Mouse (Mus musculus): ENCODE results near the gene Lsr. TPM values are rescaled to one million over a fixed set of nuclear protein-coding genes. Genes with fewer than 3 reads are reported as not detected.

The Lsr gene
- total RNA-seq (2021) = 1 to 10 TPM; 4.1 to 4.7 TPM

DNA sequence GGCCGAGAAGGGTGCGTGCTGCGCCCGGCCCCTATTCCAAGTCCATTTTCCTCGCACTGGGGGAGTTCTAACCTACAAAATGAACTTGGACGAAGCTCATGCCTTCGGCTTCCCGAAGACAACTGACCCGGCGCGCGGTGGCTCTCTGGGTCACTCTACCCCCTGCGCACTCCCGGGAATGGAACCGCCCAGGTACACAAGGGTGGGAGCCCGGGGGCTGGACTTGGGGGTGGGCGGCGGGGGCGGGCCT, at the start of gene Lsr:
Lsr (minus strand) TSS at position 214 of the 250 bp plus-strand sequence.
- intact Hi-C loops (cut with DNase I) = loop anchor here (1.0 kb wide), 1 partner anchor 100 kb away; no protein-coding TSS in a partner anchor
- no peak for DNase-seq

DNA sequence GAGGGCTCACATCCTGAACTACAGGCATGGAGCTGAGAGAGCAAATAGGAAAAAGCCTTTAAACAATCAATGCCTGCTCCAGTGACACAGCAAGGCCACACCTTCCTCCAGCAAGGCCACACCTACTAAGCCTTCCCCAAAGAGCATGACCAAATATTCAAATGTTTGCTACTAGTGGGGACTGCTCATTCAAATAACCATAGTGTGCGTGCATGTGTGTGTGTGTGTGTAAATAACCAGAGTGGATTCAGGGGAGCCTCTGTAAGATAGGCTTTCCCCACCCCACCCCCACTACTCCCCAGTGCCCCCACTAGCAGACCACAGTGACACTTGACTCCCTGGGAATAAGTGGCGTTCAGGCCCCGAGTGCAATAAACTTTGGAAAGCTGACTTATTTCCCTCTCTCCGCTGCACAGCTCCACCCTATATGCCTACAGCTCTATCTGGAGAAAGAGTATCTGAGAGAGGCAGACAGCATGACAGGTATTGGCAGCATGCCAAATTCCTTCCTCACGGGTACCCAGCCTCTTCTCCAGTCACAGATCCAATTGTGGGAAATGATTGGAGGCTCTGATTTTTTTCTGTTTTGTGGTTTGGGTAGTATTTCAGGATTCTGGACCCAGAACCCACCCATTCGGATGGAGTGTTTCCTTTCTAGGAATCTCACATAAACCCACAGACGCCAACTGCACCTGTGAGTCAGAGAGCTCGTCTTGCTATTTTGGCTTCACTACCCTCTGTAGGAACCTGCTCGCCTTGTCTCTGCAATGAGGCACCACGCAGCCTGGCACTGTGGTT, 44.0 kb upstream of the Lsr start:
- intact Hi-C loops (cut with DNase I) = no loop called here
- DNase-seq = peak; percentile 43 to 52

DNA sequence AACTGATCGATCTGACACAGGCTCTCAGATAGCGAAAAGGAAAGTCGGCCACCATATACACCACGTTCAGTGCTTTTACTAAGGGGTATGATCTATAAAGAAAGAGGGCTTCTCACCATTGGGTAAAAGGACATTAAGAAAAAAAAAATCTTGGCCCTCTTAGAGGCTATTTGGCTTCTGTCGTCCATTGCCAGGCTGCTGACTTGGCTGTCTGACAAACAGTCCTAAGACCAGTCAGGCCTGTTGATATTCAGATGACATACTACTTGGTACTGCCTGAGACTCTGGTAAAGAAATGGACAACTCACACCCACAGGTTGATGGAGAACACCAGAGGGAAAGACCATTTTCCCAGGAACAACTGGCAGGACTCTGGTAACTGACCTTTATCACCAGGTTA, 39.7 kb upstream of the Lsr start:
- DNase-seq = peak in 1 of 2 experiments; percentile 17
- intact Hi-C loops (cut with DNase I) = no loop called here

DNA sequence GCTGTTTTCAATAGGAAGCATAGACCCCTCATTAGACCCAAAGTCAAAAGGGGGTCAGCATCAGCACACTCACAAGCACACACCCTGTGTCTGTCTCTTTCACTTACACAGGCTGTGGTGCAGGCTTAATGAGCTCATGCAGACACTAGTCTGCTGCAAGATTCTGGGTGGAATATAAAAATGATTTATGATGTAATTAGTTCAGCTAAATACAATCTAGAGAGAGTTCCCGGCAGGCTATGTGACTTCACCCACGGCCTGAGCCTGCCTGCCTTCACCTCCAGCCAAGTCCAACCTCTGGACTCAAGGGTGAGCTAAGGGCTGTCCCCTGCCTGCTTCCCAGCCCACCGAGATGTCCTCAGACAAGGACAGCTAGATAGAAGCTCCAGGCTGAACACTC, 35.6 kb upstream of the Lsr start:
- DNase-seq = peak in 1 of 2 experiments; percentile 18
- intact Hi-C loops (cut with DNase I) = no loop called here

DNA sequence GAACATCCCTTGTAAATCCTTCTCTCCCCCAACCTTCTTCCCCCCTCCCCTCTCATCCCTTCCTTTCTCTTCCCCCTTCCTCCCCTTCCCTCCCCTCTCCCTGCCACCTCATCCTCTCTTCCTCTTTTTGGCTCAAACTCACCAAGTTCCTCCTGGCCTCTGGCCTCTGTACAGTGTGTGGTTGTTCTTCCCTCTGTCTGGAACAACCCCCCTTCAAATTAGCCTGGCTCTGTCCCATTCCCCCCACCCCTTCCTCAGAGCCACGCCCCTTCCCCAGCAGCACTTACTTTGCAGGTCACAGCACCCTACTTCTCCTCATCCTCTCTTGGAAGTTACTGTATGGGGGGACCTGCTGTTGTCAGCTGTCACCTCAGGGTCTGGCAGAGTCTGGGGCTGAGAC, 34.9 kb upstream of the Lsr start:
- no peak for DNase-seq
- intact Hi-C loops (cut with DNase I) = no loop called here

DNA sequence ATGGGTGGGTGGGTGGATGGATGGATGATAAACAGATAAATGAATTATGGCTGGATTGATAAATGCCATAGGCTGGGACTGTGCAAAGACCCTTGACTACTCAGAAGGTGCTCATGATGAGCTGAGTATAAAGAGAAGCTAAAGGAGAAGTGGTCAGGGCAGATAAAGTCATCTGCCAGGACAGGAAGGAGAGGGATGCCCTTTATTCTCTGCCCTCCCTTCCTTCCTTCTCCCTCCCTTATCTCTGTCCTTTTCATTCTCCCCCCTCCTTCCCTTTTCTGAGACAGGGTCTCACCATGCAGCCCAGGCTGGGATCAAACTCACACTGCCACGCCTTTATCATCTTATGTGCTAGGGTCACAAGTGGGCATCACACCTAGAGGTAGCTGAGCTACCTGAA, 34.5 kb upstream of the Lsr start:
- DNase-seq = no peak
- intact Hi-C loops (cut with DNase I) = no loop called here

DNA sequence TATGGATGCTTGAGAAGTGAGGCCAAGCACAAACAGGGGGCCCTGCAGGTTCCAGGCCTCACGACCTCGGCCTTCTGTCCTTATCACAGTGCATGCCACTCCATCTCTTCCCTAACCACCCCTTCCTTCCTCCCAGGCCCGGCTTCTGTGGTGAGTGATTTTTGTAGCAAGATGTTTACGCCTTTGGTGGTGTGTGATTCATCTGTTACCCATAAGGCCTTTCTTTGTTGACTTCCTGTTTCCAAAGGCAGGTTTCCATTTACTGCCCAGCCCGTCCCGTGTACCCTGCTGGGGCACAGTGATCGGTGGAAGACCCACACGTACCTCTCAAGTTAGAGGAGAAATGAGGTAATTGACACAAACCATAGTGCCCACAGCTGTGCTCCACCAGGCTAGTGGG, 29.4 kb upstream of the Lsr start:
- intact Hi-C loops (cut with DNase I) = loop anchor here (5.0 kb wide), 1 partner anchor 40 kb away; the partner anchor contains the start of gene Fxyd5
- DNase-seq = peak; percentile 33

DNA sequence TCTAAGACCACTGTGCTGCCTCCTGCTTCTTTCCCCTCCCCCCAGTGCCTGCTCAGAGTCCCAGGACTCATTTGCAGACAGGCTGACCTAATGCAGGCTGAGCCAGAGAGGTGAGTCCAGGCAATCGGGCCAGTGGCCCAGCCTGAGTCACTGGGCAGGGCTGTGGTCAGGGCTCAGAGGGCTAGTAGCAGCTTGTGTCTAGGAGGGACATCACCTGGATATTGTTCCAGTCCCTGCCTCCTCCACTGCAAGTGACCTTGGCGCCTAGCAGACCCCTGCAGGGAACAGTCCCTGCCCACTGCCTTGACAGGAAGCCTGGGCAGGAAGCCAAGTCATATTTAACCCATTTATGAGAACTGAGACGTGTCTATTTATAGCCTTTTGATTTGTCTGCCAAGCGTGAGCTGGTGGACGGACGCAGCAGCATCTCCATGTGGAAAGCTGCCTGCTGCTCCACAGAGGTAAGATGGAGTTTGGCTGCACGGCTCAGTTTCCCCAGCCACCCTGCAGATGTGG, 27.3 kb upstream of the Lsr start:
- intact Hi-C loops (cut with DNase I) = loop anchor here (1.0 to 5.0 kb wide), 2 partner anchors 40 to 42 kb away; partner anchors contain the start of gene Fxyd5
- DNase-seq = peak; percentile 90 to 91

DNA sequence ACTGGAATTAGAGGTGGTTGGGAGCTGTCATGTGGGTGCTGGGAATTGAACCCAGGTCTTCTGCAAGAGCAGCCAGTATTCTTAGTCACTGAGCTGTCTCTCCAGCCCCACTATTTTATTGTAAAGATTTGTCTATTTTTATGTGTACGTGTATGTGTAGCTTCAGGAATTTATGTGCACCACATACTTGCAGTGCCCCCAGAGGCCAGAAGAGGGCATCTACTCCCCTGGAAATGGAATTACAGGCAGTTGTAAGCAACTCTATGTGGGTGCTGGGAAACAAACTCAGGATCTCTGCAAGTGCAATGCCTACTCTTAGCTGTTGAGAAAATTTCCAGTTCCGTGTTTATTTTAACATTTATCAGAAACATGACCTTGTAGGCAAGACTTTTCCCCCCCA, 23.2 kb upstream of the Lsr start:
- intact Hi-C loops (cut with DNase I) = no loop called here
- no peak for DNase-seq

DNA sequence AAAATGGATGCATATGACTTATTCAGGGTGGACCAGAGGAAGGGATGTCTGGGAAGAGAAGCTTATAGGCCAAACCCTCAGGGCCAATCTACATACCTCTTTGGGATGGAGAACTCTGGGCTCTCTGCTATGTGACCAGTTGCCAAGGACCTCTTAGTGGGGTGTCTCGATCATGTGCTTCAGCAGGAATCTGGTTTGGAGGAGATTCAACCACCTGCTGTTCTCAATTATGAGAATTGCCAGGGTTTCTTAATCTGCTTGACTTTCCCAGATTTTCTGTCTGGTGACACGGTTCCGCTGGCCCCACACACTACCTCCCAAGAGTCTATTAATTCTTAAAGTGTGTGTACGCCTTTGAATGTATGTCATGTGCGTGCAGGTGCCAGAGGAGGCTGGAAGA, 20.7 kb upstream of the Lsr start:
- intact Hi-C loops (cut with DNase I) = no loop called here
- DNase-seq = no peak

DNA sequence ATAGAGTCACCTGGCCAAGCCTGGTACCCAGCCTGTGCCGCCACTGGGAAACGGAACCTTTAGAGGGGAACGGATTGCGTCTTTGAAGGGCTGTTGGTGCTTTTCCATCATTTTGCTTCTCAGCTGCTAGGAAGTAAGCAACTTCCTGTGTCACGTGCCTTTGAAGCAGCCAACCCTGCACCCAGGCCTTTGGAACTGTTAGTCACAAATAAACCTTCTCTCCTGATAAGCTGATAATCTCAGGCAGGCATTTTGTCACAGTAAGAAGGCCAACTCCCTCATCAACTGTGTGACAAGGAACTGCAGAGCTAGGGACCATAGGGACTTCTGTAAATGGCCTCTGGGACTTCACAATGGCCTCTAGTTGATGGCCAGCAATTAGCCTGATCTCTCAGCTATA, 18.9 kb upstream of the Lsr start:
- DNase-seq = no peak
- intact Hi-C loops (cut with DNase I) = no loop called here

DNA sequence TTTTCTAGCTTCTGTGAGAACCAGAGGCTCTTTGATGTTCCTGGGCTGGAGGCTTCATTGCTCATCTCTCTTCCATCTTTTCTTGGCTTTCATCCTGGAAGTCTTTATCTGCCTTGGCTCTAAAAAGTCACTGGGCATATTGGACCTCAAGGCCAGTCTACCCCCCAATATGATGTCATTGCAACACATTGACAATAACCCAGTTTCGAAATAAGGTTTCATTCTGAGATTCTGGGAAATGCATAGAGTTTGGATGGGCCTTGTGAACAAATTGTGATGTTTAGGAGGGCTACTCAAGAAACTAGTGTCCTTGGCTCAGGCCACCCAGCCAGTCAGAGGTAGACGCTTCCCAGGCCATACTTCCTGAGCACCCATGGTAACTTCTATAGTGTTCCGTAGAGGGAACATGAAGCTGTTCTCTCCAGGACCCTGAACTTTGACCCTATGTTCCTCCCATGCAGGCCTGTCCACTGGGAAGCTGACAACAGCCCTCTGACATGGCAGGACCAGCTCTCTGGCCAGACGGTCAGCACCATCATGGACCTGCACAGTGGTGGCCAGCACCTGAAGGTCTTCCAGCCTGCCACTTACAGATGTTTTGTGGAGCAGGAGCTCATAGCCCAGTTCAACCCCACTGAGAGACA, 15.4 kb upstream of the Lsr start:
- intact Hi-C loops (cut with DNase I) = no loop called here

DNA sequence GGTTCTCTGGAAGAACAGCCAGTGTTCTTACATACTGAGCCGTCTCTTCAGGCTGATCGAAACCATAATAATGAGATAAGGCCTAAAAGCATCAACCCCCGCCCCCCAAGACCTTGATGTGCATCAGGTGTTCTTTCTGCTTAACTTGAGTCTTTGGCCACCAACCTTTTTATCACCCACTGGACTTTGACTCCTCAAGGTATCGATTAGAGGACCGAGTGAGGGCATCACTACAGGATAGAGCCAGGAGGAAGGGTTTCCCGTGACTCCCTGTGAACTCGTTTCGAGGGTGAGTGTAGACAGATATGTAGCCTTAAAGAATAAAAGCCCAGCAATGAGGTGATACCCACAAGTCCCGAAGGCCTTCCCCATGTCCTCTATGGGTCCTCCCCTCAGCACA, 12.1 kb upstream of the Lsr start:
- DNase-seq = no peak
- intact Hi-C loops (cut with DNase I) = no loop called here

More for the DNA sequence above, 15.4 kb upstream of the Lsr start:
- no peak for DNase-seq

DNA sequence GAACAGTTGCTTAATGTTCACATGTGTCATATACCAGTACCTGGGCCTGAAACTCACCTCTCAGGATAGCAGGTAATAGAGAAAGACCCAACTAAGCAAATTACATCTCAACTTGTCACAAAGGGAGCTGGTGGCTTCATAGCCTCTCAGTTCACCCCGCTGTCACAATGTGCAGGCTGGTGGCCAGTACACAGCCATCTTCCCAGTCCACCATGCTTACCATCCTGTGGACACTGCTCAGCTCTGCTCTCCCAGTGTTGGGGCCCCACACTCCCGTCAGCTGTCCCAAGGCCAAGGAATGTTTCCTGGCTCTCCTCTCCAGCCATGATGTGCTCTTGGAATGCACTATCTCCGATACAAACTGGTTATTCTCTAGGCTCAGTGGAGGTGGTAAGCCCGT, 8.4 kb upstream of the Lsr start:
- intact Hi-C loops (cut with DNase I) = no loop called here
- no peak for DNase-seq

DNA sequence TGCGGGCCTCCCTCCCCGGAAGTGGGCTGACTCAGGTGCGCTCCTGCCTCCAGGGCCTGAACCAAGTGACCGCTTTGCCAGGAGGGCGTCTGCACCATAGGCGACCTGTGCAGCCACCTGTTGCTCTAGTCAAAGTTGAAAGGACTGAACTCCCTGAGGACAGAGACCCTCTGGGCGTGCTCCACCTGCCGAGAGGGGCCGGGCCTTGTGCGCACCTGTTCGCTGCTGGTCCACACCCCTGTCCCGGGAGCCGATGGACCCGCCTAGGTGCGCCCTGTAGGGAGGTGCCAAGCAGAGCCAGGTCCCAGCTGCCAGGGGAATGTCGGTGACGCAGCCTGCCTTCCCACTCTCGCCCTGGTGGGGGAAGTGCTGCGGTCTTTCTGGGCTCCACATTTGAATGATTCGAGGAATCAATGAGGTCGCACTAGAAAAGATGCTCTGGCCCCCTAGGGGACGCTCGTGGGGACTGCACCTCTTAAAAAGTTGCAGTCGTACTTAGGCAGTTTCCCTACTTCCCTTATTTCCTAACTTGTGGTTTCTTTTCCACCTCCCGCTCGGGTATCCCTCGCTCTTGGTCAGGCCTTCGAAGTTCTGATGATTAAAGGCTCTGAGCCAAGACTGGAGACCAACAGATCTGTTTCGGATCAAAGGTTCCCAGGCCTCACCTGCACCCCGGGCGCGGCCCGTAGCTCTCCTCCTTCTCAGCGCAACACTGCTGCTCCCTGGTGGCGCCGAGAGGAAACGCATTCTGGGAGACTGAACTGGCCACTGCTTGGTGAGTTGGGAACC, 431 bp upstream of the Lsr start, which contains the start of gene Fam187b:
Fam187b (plus strand) TSS at position 290 of the 789 bp plus-strand sequence.
- intact Hi-C loops (cut with DNase I) = loop anchor here (1.0 kb wide), 1 partner anchor 100 kb away; no protein-coding TSS in a partner anchor
- peak; percentile 91 to 94 for DNase-seq

DNA sequence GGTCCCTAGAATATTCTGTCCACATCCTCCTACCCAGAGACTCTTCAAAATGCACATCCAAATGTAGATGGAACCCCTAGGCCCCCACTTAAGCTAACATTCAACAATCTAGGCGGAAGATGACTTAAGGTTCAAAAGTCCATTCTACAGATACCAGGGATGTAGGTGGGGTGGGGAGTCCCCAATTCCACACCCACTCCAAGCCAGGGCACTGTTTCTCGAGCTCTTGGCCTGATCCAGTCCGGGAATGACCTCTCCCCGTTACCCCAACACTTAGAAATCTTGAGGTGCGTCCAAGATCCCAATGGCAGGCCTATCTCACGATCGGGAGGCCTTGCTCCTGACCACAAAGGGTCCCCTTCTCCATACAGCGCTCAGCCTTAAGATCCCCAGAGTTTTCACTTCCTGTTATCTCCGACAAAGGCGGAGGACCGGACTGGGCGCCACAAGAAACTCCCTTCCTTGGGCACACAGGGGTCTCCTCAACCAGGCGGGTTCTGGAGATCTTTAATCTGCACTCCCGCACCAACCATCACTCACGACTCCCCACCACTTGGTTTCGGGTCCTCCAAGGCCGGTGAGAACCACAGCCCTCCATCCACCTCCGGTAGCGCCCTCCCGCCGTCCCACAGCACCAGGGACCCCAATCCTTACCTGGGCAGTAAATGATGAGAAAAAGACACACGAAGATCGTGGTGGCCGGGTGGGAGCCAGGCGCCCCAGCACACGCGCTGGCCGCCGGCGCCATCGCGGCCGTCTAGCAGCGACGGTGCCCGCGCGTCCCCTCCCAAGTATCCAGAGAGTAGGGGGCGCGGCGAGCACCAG, 626 bp downstream of the Lsr start:
- DNase-seq = no peak
- intact Hi-C loops (cut with DNase I) = loop anchor here (1.0 kb wide), 1 partner anchor 99 kb away; no protein-coding TSS in a partner anchor

DNA sequence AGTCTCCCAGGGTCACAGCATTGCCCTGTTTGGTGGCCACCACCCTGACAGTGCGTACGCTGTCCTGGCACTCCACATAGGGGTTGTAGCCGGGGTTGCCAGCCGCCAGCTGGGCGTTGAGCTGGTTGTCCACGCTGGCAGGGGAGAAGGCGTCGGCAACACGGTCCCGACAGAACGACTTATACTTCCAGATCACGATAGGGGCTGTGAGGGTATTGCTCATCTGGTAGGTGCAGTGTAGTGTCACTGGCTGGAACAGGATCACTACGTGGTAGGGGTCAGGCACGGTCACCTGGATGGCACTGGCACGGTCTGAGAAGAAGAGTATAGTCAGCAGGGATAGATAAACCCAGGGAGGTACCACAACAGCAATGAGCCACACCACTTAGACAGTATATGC, 1.4 kb downstream of the Lsr start:
- intact Hi-C loops (cut with DNase I) = no loop called here
- DNase-seq = no peak

DNA sequence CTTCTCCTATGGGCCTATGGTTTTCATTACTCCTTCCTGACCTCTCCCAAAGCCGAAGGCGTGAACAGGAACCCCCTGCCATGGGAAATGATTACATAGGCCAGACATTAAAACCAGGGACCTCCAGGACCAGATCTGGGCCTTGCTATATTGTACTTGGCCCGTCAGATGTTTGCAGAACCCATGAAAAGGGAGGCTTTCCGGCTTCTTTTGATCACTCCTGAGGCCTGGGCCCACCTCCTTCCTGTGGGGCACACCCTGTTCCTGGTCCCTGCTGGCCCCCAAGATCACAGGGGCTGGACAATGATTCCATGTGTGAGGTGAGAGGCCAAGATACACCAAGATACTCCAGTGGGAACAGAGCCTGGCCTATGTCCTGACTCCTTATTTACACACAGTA, 4.1 kb downstream of the Lsr start:
- no peak for DNase-seq
- intact Hi-C loops (cut with DNase I) = loop anchor here (10.0 kb wide), 1 partner anchor 374 kb away; the partner anchor contains the start of gene Zbtb32

DNA sequence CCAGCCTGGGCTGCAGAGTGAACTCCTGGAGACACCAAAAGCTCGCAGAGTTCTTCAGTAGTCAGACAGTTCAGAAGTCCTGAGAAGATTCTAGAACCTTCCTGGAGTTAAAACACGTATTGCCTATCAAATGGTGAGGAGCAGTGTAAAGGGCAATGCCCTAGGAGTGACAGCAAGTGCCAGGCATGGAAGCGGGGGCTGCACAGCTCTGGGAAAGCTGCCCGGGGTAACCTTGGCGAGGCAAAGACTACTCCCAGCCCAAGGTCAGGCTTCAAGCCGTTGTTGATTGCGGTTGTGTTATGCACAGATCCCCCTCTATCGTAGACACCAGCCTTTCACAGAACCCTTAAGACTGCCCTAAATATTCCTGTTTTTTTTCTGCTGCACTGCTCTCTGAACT, 4.7 kb downstream of the Lsr start:
- DNase-seq = no peak
- intact Hi-C loops (cut with DNase I) = loop anchor here (10.0 kb wide), 1 partner anchor 374 kb away; the partner anchor contains the start of gene Zbtb32

DNA sequence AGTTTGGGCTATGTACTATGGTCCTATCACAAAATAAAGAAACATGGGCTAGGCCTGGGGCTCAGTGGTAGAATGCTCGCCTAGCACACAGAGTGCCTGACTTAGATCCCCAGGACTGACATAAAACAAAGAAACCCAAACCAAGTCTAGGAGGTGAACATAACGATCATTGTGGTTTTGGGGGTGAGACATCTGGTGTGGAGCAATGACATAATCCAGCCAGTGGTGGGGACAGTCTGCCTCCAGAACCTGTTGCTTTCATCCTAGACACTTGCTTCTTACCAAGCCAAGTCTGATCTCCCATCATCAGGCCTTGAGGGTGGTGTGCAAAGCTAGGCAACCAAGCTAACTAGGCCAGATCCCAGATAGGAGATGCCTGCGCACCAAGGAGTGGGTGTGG, 6.6 kb downstream of the Lsr start:
- intact Hi-C loops (cut with DNase I) = loop anchor here (10.0 kb wide), 1 partner anchor 372 kb away; the partner anchor contains the start of gene Zbtb32
- DNase-seq = no peak

All from heart, postnatal 10 days (tissue).